Mouse (Mus musculus) erythroblast, embryonic 14.5 days (primary cell): ENCODE results near the gene Thsd7a.

ENCODE experiments used
- GATA1 ChIP-seq: IDR thresholded peaks from 2 replicates; pipeline ENCODE4 v1.6.1; 2012; ENCODE audit warnings: low read length, inconsistent platforms, mixed read lengths
- TAL1 ChIP-seq: IDR thresholded peaks from 3 replicates; pipeline ENCODE4 v1.6.1; 2012; ENCODE audit warnings: low read length, inconsistent platforms, mixed read lengths

DNA sequence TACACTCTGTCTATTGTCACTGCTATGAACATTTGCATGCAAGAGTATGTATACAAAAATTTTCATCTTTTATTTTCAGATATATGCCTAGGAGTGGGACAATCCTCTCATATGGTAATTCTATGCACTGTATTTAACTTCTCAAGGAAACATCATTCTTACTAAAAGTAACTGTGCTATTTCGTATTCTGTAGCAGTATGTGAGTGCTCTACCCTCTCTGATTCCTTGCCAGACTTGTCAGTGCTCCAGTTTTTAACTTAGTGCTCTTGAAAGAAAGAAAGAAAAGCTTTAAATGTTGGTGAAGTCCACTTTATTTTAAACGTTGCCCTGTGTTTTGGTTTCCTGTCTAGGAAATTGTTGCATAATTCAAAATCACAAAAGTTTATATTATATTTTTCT is 395.6 kb downstream of the Thsd7a start:
- TF ChIP-seq GATA1 (no peak), TAL1 (no peak)
